Mouse (Mus musculus): Measurements from ENCODE around the gene Twf2.

Twf2 gene

DNA sequence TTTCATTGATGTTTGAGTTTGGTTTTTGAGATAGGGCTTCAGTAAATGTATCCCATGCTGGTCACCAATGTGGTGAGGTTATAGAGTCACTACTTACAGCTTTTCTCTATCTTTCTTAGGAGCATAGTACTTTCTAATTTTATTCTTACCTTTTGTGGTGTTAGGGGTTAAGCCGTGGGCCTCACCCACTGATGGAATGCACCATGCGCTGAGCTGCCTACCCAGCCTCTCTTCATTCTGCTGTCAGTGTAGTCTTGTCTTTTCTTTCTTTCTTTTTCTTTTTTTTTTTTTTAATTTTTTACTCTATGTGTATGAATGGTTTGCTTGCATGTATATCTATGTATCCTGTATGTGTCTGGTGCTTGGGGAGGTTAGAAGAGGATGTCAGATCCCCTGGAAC lies 23.5 kb upstream of the Twf2 start:
- no peak for DNase-seq (ENCODE audit: low spot score)

- no peak for DNase-seq (ENCODE audit: low spot score)
Observed at GRCm38 (mm10) chr9:106179964-106180363, 22.9 kb upstream of the Twf2 start.

DNA sequence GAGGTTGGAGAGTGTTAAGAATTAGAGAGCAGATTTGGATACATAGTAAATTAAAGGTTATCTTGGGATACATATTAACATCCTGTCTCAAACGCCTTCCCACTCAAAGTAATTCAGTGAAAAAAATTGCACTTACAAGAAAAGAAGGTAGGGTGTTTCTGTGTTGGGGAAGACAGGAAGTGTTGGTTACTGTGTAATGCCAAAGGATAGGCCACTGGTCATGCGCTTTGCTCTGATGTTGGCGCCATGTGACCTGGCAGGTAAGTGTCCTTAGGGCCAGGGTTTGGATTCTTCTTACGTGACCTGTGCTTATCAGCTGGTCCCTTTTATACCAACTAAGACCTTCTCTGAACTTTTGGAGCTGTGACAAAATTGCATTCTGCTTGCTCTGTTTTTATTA lies 20.8 kb upstream of the Twf2 start:
- no peak for DNase-seq (ENCODE audit: low spot score)

DNA sequence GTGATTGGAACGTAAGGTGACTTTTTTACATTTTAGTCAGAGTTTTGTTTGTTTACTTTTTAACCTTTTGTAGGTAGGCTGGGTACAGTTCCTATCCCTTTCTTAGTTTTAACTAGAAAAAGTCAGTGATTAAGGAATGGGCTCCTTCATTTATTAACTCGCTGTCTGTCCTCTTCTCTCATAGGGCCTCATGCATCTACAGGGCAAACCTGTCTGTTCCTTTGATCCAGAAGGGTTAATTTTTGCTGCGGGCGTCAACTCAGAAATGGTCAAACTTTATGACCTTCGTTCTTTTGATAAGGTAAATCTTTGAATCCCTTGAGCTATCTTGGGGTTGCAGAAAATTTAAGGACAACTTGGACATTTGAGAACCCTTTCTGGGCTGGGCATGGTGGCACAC lies 18.9 kb upstream of the Twf2 start:
- DNase-seq (ENCODE audit: low spot score), result no peak

DNA sequence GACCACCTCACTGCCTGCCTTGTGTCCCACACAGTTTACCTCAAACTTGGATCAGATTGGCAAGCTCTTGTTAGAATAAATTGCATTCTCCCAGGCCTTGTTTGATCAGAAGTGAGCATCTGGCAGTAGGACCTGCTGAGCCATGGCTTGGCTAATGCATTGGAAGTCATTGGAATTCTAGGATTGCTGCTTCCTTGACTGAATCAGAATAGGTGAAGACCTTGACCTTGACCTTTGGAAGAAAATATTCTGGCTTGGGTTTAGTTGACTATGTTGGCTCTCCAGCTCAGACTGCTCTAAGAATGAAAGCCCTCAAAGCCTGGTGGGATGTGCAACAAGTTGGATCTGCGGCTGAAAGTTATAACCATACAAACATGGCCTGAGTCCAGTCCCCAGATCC lies 11.6 kb upstream of the Twf2 start:
- DNase-seq (ENCODE audit: low spot score), result no peak

DNA sequence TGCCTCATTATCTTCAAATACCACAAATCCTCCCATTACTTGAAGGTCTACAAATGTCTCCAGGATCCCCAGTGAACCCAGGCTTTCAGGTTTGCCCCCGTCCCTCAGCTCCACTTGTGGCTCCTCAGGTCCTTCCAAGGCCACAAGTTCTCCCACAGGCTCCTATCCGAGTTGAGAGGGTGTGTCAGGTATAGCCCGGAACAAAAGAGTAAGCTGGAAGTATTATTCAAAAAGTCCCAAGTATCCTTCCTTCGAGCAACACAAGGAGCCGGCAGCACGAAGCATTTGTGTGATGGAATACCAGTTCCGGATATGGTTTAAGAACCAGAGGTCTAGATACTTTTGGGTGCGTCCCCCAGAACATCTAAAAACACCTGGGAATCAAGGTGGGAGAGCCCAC lies 10.9 kb upstream of the Twf2 start:
- no peak for DNase-seq (ENCODE audit: low spot score)

- no peak for DNase-seq (ENCODE audit: low spot score)
Observed at GRCm38 (mm10) chr9:106192998-106193397, 9.9 kb upstream of the Twf2 start.

DNA sequence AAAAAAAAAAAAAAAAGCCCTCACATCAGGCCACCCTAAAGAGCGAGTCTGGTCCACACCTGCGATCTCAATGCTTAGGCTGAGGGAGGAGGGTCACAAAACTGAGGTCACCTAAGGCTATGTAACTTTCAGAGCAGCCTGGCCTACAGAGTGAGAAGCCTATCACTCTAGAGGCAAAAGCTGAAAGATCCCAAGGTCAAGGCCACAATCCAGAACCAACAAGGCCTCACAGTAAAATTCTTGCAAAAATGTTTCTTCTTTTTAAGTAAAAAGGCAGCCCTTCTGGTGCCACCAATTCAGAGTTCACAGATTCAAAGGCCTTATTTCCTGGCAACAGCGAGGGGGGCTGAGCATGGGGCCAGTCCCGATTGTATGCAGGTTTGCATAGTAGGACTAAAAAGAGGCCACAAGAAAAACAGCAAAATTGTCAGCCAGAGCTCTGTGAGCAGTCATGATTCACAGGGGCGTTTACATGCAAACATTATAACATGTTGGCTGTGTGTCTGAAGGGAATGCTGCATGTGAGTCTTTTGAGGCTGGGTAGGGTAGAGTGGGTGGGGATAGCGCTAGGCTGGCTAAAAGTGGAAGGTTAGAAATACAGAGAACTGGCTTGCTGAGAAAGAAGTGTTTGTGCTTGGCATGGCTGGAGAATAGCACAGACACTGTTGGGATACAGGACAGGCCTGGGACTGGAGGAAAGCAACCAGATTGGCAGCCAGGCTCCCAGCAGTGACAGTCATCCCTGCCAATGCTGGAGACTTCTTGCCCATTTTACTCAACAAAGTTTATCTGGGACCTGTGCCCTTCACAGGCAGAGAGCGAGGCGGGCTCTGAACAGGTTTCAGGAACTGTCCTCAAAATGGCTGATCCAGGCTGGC lies 8.7 kb upstream of the Twf2 start:
- peak; percentile 81 for DNase-seq (ENCODE audit: low spot score)

DNA sequence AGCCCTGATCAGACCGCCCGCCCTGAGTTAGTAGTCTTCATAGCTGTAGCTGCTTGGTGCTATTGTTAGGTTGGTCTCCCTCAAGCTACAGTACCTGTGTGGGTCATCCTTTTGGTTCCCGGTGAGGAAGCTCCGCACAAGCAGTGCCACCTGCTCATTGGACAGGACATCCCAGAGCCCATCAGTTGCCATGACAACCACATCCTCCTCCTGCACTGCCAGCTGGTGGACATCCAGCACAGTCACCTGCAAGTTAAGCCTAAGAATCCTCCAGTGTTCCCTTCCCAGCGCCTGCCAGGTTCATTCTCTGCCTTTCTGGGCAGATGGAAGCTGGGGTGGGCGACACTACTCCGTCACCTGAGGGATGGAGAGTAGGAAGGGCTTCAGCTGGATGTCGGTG lies 7.2 kb upstream of the Twf2 start:
- DNase-seq (ENCODE audit: low spot score), result no peak

- no peak for DNase-seq (ENCODE audit: low spot score)
Observed at GRCm38 (mm10) chr9:106197081-106197713, 5.7 kb upstream of the Twf2 start.

GRCm38 (mm10) chr9:106197732-106198131 lies 5.2 kb upstream of the Twf2 start:
- no peak for DNase-seq (ENCODE audit: low spot score)

DNA sequence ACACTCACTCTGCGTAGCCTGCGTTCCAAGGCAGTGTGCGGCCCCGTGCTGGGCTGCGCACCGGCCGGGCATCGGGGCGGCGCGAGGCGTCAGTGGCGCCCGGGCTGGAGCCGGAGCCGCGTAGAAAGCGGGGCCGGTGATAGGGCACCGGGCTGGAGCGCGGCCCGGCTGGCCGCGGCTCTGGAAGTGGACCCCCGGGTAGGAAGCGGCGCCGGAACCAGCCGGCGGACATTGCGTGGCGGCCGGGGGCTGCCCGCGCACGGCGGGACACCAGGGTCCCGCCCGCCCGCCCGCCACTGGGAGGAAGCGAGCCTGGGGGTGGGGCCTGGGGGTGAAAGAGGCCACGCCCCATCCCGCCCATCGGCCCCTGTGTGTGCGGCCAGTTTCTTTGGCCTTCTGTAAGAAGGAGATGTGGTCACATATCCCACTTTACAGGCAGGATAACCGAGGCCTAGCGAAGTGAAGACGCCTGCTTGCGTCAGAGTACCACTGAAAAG lies 3.9 kb upstream of the Twf2 start:
- peak; percentile 53 for DNase-seq (ENCODE audit: low spot score)

DNA sequence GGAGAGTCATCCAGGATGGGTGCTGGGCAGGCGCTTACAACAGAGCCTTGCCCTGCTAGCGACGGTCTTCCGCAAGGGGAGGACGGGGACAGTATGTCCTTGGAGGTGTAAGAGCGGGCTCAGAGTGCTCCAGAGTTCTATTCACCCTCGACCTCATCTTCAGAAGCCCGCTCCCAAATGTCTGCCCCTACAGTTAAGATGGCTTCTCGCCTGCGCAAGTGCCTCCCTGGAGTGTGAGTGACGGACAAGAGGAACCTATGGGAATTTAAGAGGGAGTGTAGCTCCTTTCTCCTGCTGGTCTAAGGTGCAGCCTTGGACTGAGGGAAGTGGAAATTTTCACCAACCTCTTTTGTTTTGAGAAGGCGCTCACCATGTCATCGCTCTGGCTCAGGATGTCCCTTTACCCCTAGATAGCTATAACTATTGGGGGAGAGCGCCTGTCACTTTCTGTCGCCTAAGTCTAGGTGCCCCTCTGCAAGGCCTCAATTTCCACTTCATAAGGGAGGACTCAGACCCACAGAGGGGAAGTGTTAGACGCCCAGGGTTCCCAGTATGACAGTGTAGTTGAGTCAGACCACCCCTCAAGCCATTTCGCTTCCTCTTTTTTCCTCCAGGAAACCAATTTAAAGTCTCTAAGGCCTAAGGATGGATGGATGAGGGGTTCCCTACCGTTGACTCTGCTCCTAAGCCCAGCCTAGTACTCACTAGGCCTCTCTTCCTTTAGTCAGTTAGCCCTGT lies 3.2 kb upstream of the Twf2 start, which contains the start of gene Ppm1m:
Gene Ppm1m (minus strand): TSS at position 212 of the 738 bp plus-strand sequence.
- no peak for DNase-seq (ENCODE audit: low spot score)

GRCm38 (mm10) chr9:106201895-106202294 lies 1.0 kb upstream of the Twf2 start:
- DNase-seq (ENCODE audit: low spot score), result no peak

GRCm38 (mm10) chr9:106203990-106204851 lies 1.3 kb downstream of the Twf2 start:
- no peak for DNase-seq (ENCODE audit: low spot score)

- DNase-seq (ENCODE audit: low spot score), result no peak
Observed at GRCm38 (mm10) chr9:106205713-106206290, 2.9 kb downstream of the Twf2 start.

GRCm38 (mm10) chr9:106206515-106206914 lies 3.6 kb downstream of the Twf2 start:
- DNase-seq (ENCODE audit: low spot score), result no peak

DNA sequence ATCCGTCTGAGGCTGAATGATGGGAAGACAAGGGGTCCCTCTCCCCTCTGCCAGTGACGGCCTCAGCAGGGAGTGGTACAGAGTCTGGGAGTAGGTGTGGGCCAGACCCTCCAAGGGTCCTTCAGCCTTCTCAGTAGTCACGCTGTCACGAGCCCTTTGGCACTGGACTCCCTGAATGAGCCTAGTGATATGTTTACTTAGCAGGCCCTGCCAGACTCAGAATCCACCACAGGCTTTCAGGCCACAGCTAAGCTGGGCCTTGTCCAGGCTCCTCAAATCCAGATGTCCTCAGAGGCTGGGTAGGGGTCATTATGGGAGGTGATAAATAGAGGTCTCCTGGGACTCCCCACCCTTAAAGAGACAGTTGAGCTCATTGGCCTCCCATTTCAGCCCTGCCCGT lies 5.3 kb downstream of the Twf2 start:
- peak; percentile 72 for DNase-seq (ENCODE audit: low spot score)

DNA sequence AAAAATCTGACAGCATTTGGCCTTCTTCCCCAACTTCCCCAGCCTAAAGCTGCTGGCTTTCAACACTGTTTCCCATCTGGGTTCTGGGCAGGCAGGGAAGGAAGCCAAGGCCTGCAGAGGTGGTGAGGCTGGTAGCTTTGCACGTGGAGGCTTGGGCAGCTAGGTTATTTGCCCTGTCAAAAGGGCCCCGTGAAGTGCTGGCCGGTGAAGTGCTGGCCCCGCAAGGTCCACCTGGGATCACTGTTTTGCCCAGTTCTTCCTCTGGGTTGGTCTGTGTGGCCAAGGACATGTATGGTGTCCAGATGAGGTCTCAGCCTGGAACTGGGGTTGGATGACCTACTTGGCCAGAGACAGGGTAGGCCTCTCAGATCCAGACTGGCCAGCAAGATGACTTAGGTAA lies 7.0 kb downstream of the Twf2 start:
- peak; percentile 81 for DNase-seq (ENCODE audit: low spot score)

DNA sequence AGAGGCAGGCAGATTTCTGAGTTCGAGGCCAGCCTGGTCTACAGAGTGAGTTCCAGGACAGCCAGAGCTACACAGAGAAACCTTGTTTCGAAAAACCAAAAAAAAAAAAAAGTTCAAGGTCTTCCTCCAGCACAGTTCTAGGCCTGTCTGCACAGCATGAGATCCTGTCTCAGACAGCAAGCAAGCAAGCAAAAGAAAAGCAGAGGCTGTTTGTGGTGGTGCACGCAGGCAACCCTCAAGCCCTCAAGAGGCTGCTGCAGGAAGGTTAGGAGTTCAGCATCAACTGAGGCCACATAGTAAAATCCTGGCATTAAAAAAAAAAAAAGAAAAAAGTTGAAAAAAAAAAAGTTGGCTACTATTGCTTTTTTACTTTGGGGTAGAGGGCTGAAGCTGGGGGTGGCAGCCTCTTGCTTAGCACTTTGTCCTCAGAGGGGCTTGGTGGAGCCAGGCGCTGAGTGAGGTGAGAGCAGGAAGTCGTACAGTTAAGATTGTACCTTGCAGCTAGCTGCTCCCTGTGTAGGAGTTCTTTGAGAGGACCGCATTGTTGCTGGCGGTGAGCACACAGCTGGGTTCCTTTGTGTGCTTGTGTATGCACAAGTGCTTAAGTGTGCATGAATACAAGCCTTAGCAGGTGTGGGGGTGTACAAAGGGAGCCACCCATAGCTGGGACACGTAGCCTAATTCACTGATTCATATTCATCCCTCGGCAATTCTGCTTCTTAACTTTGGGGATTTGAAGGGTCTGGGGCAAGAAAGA lies 8.1 kb downstream of the Twf2 start:
- DNase-seq (ENCODE audit: low spot score), result no peak
